Mouse (Mus musculus) hindbrain, embryonic 10.5 days (tissue): ENCODE data around the gene Hspbap1. TPM values are rescaled to one million over a fixed set of nuclear protein-coding genes. Genes with fewer than 3 reads are reported as not detected.

Source experiments
- DNase-seq: peaks from one replicate; pipeline ENCODE4 v3.0.0-alpha.2; 2017; ENCODE audit warnings: low spot score
- H3K27ac ChIP-seq: fragments of 300-500 bp; sonication (generic); 2 replicates; pipeline ENCODE4 v1.5.1; 2016; ENCODE audit warnings: mild to moderate bottlenecking, moderate library complexity
- H3K27me3 ChIP-seq: fragments of 300-500 bp; sonication (generic); 2 replicates; pipeline ENCODE4 v1.6.1; 2016; ENCODE audit warnings: mild to moderate bottlenecking; ENCODE audit not compliant: poor library complexity, insufficient read depth, severe bottlenecking
- H3K36me3 ChIP-seq: fragments of 300-500 bp; sonication (generic); 2 replicates; pipeline ENCODE4 v1.6.1; 2016; ENCODE audit warnings: mild to moderate bottlenecking, moderate library complexity
- H3K4me1 ChIP-seq: fragments of 300-500 bp; sonication (generic); replicated peaks from 2 replicates; pipeline ENCODE4 v1.6.1; 2016; ENCODE audit warnings: mild to moderate bottlenecking
- H3K4me3 ChIP-seq: fragments of 300-500 bp; sonication (generic); 2 replicates; pipeline ENCODE4 v1.5.1; 2016; ENCODE audit warnings: mild to moderate bottlenecking, moderate library complexity
- H3K9me3 ChIP-seq: fragments of 300-500 bp; sonication (generic); 2 replicates; pipeline ENCODE4 v1.6.1; 2016; ENCODE audit warnings: mild to moderate bottlenecking, moderate library complexity
- WGBS: fragments of 180-500 bp; shearing (Covaris S2); methylation state at CpG from one replicate; pipeline ENCODE4 v1.1.7; 2016; 5-methylcytosine and 5-hydroxymethylcytosine counted together
- polyA plus RNA-seq: library from polyadenylated mRNA; unstranded; fragments of >200 nt; fragmentation: Nextera tagmentation; extraction: Ambion mirVana; gene quantifications from 2 replicates; pipeline ENCODE4 v1.2.1, GENCODE M21; 2016

Hspbap1 gene
- polyA plus RNA-seq, 1 experiment from 2014 or later: 24.1 TPM

- H3K9me3 ChIP-seq: no peaks in the 10 kb centered on the region
- no peak overlapping the region for H3K27ac ChIP-seq
- no peaks in the 10 kb centered on the region for H3K4me1 ChIP-seq
- WGBS: 94% methylated on average over 9 of the region's 9 CpGs
- no peaks in the 10 kb centered on the region for H3K36me3 ChIP-seq
- H3K4me3 ChIP-seq: no peak overlapping the region
- no peak for DNase-seq
- H3K27me3 ChIP-seq: no peaks in the 10 kb centered on the region
Measured at GRCm38 (mm10) chr16:35747417-35748236, 22.5 kb upstream of the Hspbap1 start.

DNA sequence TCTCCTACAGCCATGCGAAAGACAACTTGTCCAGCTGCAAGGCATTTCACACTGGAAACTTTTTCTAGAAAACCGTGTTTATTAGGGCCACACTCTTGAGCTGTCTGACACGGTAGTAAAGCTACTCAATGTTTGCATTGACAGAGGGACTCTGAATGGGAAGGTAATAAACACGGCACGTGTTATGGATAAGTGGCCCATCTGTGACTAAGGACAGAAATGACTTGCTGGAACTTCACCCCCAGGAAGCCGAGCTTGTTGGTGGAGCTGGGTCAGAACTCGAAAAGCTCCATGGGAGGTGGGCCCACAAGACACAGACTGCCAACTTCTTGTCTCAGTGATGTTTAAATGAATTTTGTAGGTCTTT lies 22.0 kb upstream of the Hspbap1 start:
- Histone ChIP-seq H3K4me3 (no peak overlapping the region), H3K27me3 (no peaks in the 10 kb centered on the region), H3K4me1 (no peaks in the 10 kb centered on the region), H3K9me3 (no peaks in the 10 kb centered on the region), H3K36me3 (no peaks in the 10 kb centered on the region), H3K27ac (no peak overlapping the region)
- 90% methylated on average over 7 of the region's 7 CpGs for WGBS
- no peak for DNase-seq

DNA sequence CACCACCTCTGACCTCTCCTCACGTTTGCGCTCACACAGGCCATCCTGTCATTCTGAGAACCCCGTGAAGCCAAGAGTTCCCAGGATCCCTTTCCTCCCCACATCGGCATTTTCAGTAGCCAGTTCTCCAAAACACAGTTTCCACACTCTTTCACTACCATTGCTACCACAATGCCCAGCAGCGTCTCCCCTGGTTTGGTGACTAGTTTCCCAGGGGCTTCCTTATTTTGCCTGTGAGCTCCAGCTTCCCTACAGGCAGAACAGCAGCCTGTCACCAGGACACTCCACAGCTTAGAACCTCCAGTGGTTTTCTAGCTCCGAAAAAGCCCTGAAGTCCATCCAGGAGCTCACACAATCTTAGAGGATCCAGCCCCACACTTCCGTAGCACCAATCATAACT lies 20.8 kb upstream of the Hspbap1 start:
- H3K27ac ChIP-seq: no peak overlapping the region
- no peaks in the 10 kb centered on the region for H3K27me3 ChIP-seq
- no peak for DNase-seq
- H3K9me3 ChIP-seq: no peaks in the 10 kb centered on the region
- 72% methylated on average over 7 of the region's 7 CpGs for WGBS
- H3K4me1 ChIP-seq: no peaks in the 10 kb centered on the region
- no peaks in the 10 kb centered on the region for H3K36me3 ChIP-seq
- no peak overlapping the region for H3K4me3 ChIP-seq

GRCm38 (mm10) chr16:35751841-35752240 lies 18.3 kb upstream of the Hspbap1 start:
- Histone ChIP-seq H3K27me3 (no peaks in the 10 kb centered on the region), H3K27ac (no peak overlapping the region), H3K4me1 (no peaks in the 10 kb centered on the region), H3K9me3 (no peaks in the 10 kb centered on the region), H3K36me3 (no peaks in the 10 kb centered on the region), H3K4me3 (no peak overlapping the region)
- 86% methylated on average over 4 of the region's 4 CpGs for WGBS
- DNase-seq: no peak

- Histone ChIP-seq H3K27ac (no peak overlapping the region), H3K9me3 (no peaks in the 10 kb centered on the region), H3K36me3 (no peaks in the 10 kb centered on the region), H3K27me3 (no peaks in the 10 kb centered on the region), H3K4me3 (no peak overlapping the region), H3K4me1 (no peaks in the 10 kb centered on the region)
- no peak for DNase-seq
- 93% methylated on average over 5 of the region's 5 CpGs for WGBS
Measured at GRCm38 (mm10) chr16:35753926-35754325, 16.2 kb upstream of the Hspbap1 start.

- no peaks in the 10 kb centered on the region for H3K27me3 ChIP-seq
- H3K9me3 ChIP-seq: no peaks in the 10 kb centered on the region
- WGBS: 86% methylated on average over 6 of the region's 6 CpGs
- H3K36me3 ChIP-seq: no peaks in the 10 kb centered on the region
- no peak overlapping the region for H3K27ac ChIP-seq
- H3K4me1 ChIP-seq: no peaks in the 10 kb centered on the region
- H3K4me3 ChIP-seq: no peak overlapping the region
- DNase-seq: no peak
Measured at GRCm38 (mm10) chr16:35755502-35756334, 14.5 kb upstream of the Hspbap1 start.

DNA sequence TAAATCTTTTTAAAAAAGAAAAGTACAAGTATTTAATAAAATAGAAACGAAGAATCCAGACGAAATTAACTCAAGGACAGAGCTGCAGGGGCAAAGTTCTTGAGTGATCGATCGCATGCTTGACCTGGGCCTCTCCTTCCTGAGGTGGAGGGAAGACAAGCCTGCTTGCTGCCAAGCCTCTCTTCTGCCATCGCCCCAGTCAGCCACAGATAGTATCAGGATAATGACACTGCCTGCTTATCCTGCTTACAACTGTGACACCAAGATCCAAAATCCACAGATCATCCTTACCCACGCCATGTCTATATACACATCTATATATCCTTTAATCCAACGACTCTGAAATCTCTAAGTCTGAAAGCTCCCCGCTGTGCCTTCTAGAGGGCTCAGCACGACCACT lies 13.5 kb upstream of the Hspbap1 start:
- Histone ChIP-seq H3K4me3 (no peak overlapping the region), H3K4me1 (no peaks in the 10 kb centered on the region), H3K27me3 (no peaks in the 10 kb centered on the region), H3K36me3 (no peaks in the 10 kb centered on the region), H3K27ac (no peak overlapping the region), H3K9me3 (no peaks in the 10 kb centered on the region)
- no peak for DNase-seq
- WGBS: 91% methylated on average over 9 of the region's 9 CpGs

- Histone ChIP-seq H3K4me3 (no peak overlapping the region), H3K36me3 (peaks cover 4% of the 10 kb centered on the region; the same call in 1 of the 2 replicates), H3K9me3 (no peaks in the 10 kb centered on the region), H3K4me1 (no peaks in the 10 kb centered on the region), H3K27me3 (no peaks in the 10 kb centered on the region), H3K27ac (no peak overlapping the region)
- no peak for DNase-seq
- WGBS: 85% methylated on average over 5 of the region's 5 CpGs
Measured at GRCm38 (mm10) chr16:35759401-35759800, 10.8 kb upstream of the Hspbap1 start.

DNA sequence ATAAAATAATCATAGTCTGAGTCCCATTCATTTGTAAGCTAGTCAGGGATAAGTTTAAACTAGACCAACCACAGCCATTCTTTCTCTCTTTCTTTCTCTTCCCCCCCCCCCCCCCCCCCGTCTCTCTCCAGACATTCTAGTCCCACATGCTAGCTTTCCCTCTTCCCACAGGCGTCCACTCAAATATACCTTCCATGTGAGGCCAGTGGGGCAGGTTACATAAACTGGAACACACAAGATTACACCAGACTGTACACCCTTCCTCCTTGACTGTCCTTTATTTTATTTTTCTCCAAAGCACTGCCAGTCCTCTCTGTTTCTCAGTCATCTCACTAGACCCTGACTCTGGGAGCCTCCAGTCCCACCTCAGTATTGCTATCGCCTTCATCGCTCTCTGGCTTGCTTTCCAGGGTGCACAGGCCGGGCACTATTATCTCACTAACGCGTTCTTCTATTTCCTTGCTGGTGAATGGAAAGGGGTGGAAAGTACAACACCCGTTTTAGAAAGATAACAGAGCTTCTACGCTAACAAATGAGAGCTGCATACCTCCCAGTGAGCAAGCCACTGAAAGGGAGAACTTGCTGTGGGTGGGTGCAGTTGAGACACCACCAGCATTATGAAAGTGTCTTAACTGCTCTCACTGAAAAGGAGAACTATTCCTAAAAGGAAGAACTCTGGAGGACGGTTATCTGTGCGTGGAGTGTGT lies 6.4 kb upstream of the Hspbap1 start:
- Histone ChIP-seq H3K36me3 (peaks cover 4% of the 10 kb centered on the region; the same call in 1 of the 2 replicates), H3K4me1 (peaks cover 14% of the 10 kb centered on the region), H3K4me3 (no peak overlapping the region), H3K27me3 (no peaks in the 10 kb centered on the region), H3K27ac (no peak overlapping the region), H3K9me3 (no peaks in the 10 kb centered on the region)
- WGBS: 80% methylated on average over 11 of the region's 11 CpGs
- DNase-seq: no peak

DNA sequence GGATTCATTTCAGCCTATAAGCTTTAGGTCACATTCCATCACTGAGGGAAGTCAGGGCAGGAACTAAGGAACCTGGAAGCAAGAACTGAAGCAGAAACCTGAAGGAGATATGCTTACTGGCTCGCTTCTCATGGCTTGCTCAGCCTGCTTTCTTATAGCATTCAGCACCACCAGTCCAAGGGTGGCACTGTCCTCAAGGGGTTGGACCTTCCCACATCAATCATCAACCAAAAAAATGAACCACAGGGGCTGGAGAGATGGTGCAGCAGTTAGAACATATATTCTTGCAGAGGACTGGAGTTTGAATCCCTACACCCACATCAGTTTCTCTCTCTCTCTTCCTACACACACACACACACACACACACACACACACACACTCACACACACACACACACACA lies 5.2 kb upstream of the Hspbap1 start:
- Histone ChIP-seq H3K4me1 (peaks cover 26% of the 10 kb centered on the region), H3K4me3 (no peak overlapping the region), H3K27ac (no peak overlapping the region), H3K27me3 (no peaks in the 10 kb centered on the region), H3K36me3 (peaks cover 4% of the 10 kb centered on the region; the same call in 1 of the 2 replicates), H3K9me3 (no peaks in the 10 kb centered on the region)
- WGBS: 77% methylated on average over 1 of the region's 1 CpGs
- DNase-seq: no peak

- Histone ChIP-seq H3K4me3 (no peak overlapping the region), H3K27me3 (no peaks in the 10 kb centered on the region), H3K9me3 (no peaks in the 10 kb centered on the region), H3K36me3 (peaks cover 4% of the 10 kb centered on the region; the same call in 1 of the 2 replicates), H3K27ac (no peak overlapping the region), H3K4me1 (peaks cover 31% of the 10 kb centered on the region)
- no peak for DNase-seq
- WGBS: 74% methylated on average over 2 of the region's 2 CpGs
Measured at GRCm38 (mm10) chr16:35765449-35765848, 4.7 kb upstream of the Hspbap1 start.

DNA sequence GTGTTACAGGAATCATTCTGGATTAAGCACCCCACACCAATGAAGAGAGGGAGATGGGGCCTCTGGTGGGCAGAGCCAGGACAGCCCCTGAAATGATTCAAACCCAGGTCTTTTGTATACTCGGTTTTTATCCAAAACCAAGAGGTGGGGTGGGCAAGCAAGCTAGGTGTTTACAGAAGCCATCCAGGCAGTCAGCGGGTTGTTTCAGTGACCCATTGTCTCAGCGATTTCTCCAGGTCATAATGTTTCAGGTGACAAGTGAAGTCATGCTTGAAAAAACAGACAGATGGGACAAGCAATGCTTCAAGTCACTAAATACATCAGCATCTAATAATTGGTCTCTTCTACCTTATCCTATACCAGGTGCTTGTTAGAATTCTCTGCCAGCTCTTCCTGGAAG lies 3.8 kb upstream of the Hspbap1 start:
- H3K4me1 ChIP-seq: peaks cover 40% of the 10 kb centered on the region
- H3K9me3 ChIP-seq: no peaks in the 10 kb centered on the region
- peaks cover 4% of the 10 kb centered on the region; the same call in 1 of the 2 replicates for H3K36me3 ChIP-seq
- 85% methylated on average over 3 of the region's 3 CpGs for WGBS
- no peak for DNase-seq
- H3K27ac ChIP-seq: no peak overlapping the region
- H3K4me3 ChIP-seq: no peak overlapping the region
- no peaks in the 10 kb centered on the region for H3K27me3 ChIP-seq

DNA sequence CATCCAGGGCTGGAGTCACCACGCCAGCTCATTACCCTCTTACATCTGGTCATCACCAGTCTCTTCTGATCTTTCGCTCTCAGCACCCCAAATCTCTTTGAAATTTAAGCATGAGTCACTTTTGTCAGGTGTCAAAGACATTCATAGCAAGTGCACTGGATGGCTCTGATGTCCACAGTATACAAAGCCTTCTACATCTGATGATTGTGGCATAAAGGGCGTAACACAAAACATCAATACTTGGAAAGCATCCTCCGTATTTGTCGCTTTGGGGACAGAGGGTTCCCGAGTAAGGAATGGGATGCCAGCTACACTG lies 1.7 kb upstream of the Hspbap1 start:
- Histone ChIP-seq H3K27me3 (no peaks in the 10 kb centered on the region; the same call in 1 of the 2 replicates), H3K9me3 (no peaks in the 10 kb centered on the region), H3K4me1 (peaks cover 46% of the 10 kb centered on the region), H3K4me3 (peak overlapping the region; percentile 96), H3K36me3 (no peaks in the 10 kb centered on the region; the same call in 1 of the 2 replicates), H3K27ac (peak overlapping the region; percentile 91)
- 27% methylated on average over 6 of the region's 6 CpGs for WGBS
- no peak for DNase-seq
